Mouse (Mus musculus): Measurements from ENCODE around the gene Ccdc148. TPM values are rescaled to one million over a fixed set of nuclear protein-coding genes. Genes with fewer than 3 reads are reported as not detected.
A peak's percentile ranks its signal among the peaks of the same experiment; 100 is the strongest.

The Ccdc148 gene
- total and polyA plus RNA-seq, 2 experiments from 2014 or later, result 0.46 to 0.56 TPM

DNA sequence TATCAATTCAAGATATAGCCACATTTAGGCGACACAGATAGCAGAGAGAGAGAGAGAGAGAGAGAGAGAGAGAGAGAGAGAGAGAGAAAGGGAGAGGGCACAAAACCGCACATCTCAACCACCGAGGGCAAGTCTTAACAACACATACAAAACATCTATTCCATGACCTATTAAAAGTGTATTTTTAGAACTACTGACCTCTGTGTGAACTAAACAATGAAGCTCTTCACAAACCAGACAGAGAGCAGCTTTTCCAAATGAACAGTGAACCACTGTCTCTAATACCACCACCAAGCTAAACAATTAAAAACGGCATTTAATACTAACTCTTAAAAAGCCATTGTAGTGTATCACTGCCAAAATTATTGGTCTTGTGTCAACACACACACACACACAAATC lies 110.8 kb downstream of the Ccdc148 start:
- TF ChIP-seq CTCF (IDR thresholded peaks at IDR 0.05; ENCODE audit: low read depth), result no peak
- TF ChIP-seq EP300 (IDR thresholded peaks at IDR 0.05; ENCODE audit: low read depth), result no peak
- Histone ChIP-seq H3K36me3 (replicated peaks; ENCODE audit: control insufficient read depth, insufficient read depth, low read length) (no peaks in the 10 kb centered on the region), H3K27ac (ENCODE audit: low read depth) (no peak overlapping the region), H3K4me3 (ENCODE audit: low read depth, low read length) (no peak overlapping the region), H3K27me3 (ENCODE audit: control insufficient read depth, insufficient read depth, low read length) (no peaks in the 10 kb centered on the region), H3K4me1 (ENCODE audit: control insufficient read depth, insufficient read depth) (peaks cover 5% of the 10 kb centered on the region; the same call in 1 of the 2 replicates), H3K9me3 (replicated peaks; ENCODE audit: control insufficient read depth, low read length) (no peaks in the 10 kb centered on the region), H3K9ac (replicated peaks; ENCODE audit: low read depth, low read length) (no peak overlapping the region), H3K4me2 (ENCODE audit: low read depth, low read length) (no peak overlapping the region)
- 35% methylated on average over 4 of the region's 4 CpGs for WGBS
- no peak for ATAC-seq (ENCODE audit: insufficient read depth, low read depth)
- peak; percentile 29 for DNase-seq (ENCODE audit: low spot score)

DNA sequence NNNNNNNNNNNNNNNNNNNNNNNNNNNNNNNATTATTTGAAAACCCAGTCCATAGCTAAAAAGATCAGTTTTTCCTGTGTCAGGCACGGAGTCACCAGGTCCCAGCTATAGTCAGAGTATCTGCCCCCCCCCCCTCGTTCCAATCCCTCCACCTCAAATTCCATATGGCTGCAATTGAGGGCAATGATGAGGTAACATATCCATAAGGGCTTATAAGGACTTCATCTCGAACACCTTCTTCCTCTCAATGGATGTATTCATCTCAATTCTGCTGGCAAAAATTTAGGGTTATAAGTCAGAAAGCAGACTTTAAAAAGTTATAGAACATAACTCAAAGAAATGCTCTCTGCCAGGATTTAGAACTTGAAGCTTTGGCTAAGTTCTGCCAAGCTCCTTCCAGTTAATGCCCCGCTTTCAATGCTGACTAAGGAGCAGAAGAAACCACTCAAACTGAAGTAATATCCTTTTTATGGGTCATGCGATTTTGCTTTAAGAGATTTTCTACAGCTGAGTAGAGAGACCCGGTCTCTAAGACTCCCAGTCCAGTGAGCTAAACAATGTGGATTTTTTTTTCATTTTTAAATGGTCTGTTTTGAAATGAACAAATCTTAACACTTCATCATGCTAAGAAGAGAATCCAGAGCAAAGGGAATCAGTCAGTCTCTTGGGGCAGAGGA lies 111.6 kb downstream of the Ccdc148 start:
- H3K4me2 ChIP-seq (ENCODE audit: low read depth, low read length), result no peak overlapping the region
- H3K4me3 ChIP-seq (ENCODE audit: low read depth, low read length), result no peak overlapping the region
- 69% methylated on average over 6 of the region's 6 CpGs for WGBS
- ATAC-seq (ENCODE audit: insufficient read depth, low read depth) (no peak), DNase-seq (ENCODE audit: low spot score) (no peak)
- H3K27ac ChIP-seq (ENCODE audit: low read depth), result no peak overlapping the region
- H3K9ac ChIP-seq (replicated peaks; ENCODE audit: low read depth, low read length), result no peak overlapping the region
- H3K4me1 ChIP-seq (ENCODE audit: control insufficient read depth, insufficient read depth), result peaks cover 5% of the 10 kb centered on the region; the same call in 1 of the 2 replicates
- H3K27me3 ChIP-seq (ENCODE audit: control insufficient read depth, insufficient read depth, low read length), result no peaks in the 10 kb centered on the region
- H3K36me3 ChIP-seq (replicated peaks; ENCODE audit: control insufficient read depth, insufficient read depth, low read length), result no peaks in the 10 kb centered on the region
- TF ChIP-seq EP300 (IDR thresholded peaks at IDR 0.05; ENCODE audit: low read depth) (no peak), CTCF (IDR thresholded peaks at IDR 0.05; ENCODE audit: low read depth) (no peak)
- H3K9me3 ChIP-seq (replicated peaks; ENCODE audit: control insufficient read depth, low read length), result no peaks in the 10 kb centered on the region

- H3K36me3 ChIP-seq (replicated peaks; ENCODE audit: control insufficient read depth, insufficient read depth, low read length), result no peaks in the 10 kb centered on the region
- DNase-seq (ENCODE audit: low spot score) (no peak), ATAC-seq (ENCODE audit: insufficient read depth, low read depth) (no peak)
- H3K27ac ChIP-seq (ENCODE audit: low read depth), result no peak overlapping the region
- 37% methylated on average over 22 of the region's 22 CpGs for WGBS
- H3K4me3 ChIP-seq (ENCODE audit: low read depth, low read length), result 0 out of 2 replicates have a peak overlapping the region, but pooled peaks have one; percentile 3
- H3K4me1 ChIP-seq (ENCODE audit: control insufficient read depth, insufficient read depth), result 0 out of 2 replicates have a peak, but pooled peaks cover 3% of the 10 kb centered on the region
- TF ChIP-seq CTCF (IDR thresholded peaks at IDR 0.05; ENCODE audit: low read depth) (no peak), EP300 (IDR thresholded peaks at IDR 0.05; ENCODE audit: low read depth) (no peak)
- H3K9me3 ChIP-seq (replicated peaks; ENCODE audit: control insufficient read depth, low read length), result no peaks in the 10 kb centered on the region
- H3K4me2 ChIP-seq (ENCODE audit: low read depth, low read length), result peak overlapping the region; percentile 33
- no peak overlapping the region for H3K9ac ChIP-seq (replicated peaks; ENCODE audit: low read depth, low read length)
- no peaks in the 10 kb centered on the region for H3K27me3 ChIP-seq (ENCODE audit: control insufficient read depth, insufficient read depth, low read length)
Observed at GRCm38 (mm10) chr2:59043313-59044032, 117.0 kb downstream of the Ccdc148 start.

- H3K9ac ChIP-seq (replicated peaks; ENCODE audit: low read depth, low read length), result no peak overlapping the region
- no peaks in the 10 kb centered on the region for H3K27me3 ChIP-seq (ENCODE audit: control insufficient read depth, insufficient read depth, low read length)
- DNase-seq (ENCODE audit: low spot score) (no peak), ATAC-seq (ENCODE audit: insufficient read depth, low read depth) (no peak)
- no peak overlapping the region for H3K4me3 ChIP-seq (ENCODE audit: low read depth, low read length)
- 34% methylated on average over 13 of the region's 13 CpGs for WGBS
- TF ChIP-seq CTCF (IDR thresholded peaks at IDR 0.05; ENCODE audit: low read depth), result no peak
- no peak overlapping the region for H3K4me2 ChIP-seq (ENCODE audit: low read depth, low read length)
- H3K4me1 ChIP-seq (ENCODE audit: control insufficient read depth, insufficient read depth), result 0 out of 2 replicates have a peak, but pooled peaks cover 3% of the 10 kb centered on the region
- no peak overlapping the region for H3K27ac ChIP-seq (ENCODE audit: low read depth)
- no peaks in the 10 kb centered on the region for H3K36me3 ChIP-seq (replicated peaks; ENCODE audit: control insufficient read depth, insufficient read depth, low read length)
- H3K9me3 ChIP-seq (replicated peaks; ENCODE audit: control insufficient read depth, low read length), result no peaks in the 10 kb centered on the region
Observed at GRCm38 (mm10) chr2:59042616-59043015, 117.9 kb downstream of the Ccdc148 start.

- no peaks in the 10 kb centered on the region for H3K27me3 ChIP-seq (ENCODE audit: control insufficient read depth, insufficient read depth, low read length)
- no peaks in the 10 kb centered on the region for H3K9me3 ChIP-seq (replicated peaks; ENCODE audit: control insufficient read depth, low read length)
- H3K9ac ChIP-seq (replicated peaks; ENCODE audit: low read depth, low read length), result no peak overlapping the region
- DNase-seq (ENCODE audit: low spot score) (no peak), ATAC-seq (ENCODE audit: insufficient read depth, low read depth) (no peak)
- no peak overlapping the region for H3K4me2 ChIP-seq (ENCODE audit: low read depth, low read length)
- H3K4me3 ChIP-seq (ENCODE audit: low read depth, low read length), result no peak overlapping the region
- no peak for TF ChIP-seq CTCF (IDR thresholded peaks at IDR 0.05; ENCODE audit: low read depth)
- no peak for TF ChIP-seq EP300 (IDR thresholded peaks at IDR 0.05; ENCODE audit: low read depth)
- 68% methylated on average over 6 of the region's 6 CpGs for WGBS
- 0 out of 2 replicates have a peak, but pooled peaks cover 3% of the 10 kb centered on the region for H3K4me1 ChIP-seq (ENCODE audit: control insufficient read depth, insufficient read depth)
- H3K27ac ChIP-seq (ENCODE audit: low read depth), result no peak overlapping the region
- no peaks in the 10 kb centered on the region for H3K36me3 ChIP-seq (replicated peaks; ENCODE audit: control insufficient read depth, insufficient read depth, low read length)
Observed at GRCm38 (mm10) chr2:59036433-59036832, 124.0 kb downstream of the Ccdc148 start.
